Mouse (Mus musculus): ENCODE measurements around the gene Sycp2. TPM values are rescaled to one million over a fixed set of nuclear protein-coding genes. Genes with fewer than 3 reads are reported as not detected.

Sycp2 gene
- polyA plus RNA-seq (2012; ENCODE audit: low replicate concordance): 0.05 and 0.06 TPM in 2 replicates

GRCm38 (mm10) chr2:178407053-178407815 is at the start of gene Sycp2:
Sycp2 (minus strand) TSS chr2:178407685.

GRCm38 (mm10) chr2:178430231-178430630 is 22.7 kb upstream of the Sycp2 start, which contains the start of gene Cdh26:
Cdh26 (plus strand) TSS chr2:178430531.

GRCm38 (mm10) chr2:178414261-178415149 is 7.0 kb upstream of the Sycp2 start, which contains the start of the genes Ppp1r3d and Fam217b:
Ppp1r3d (minus strand) TSS chr2:178414472.
Fam217b (plus strand) TSS chr2:178414524.

Other genes with a start within 250 kb of the Sycp2 start
- 2.1 and 12.6 TPM in 2 replicates for gene Ppp1r3d, start 6.8 kb upstream of the Sycp2 start, polyA plus RNA-seq (2012; ENCODE audit: low replicate concordance)
- 1.1 and 2.1 TPM in 2 replicates for gene Fam217b, start 6.8 kb upstream of the Sycp2 start, polyA plus RNA-seq (2012; ENCODE audit: low replicate concordance)
- not detected in 2 replicates for gene Cdh26, start 22.8 kb upstream of the Sycp2 start, polyA plus RNA-seq (2012; ENCODE audit: low replicate concordance)